Mouse (Mus musculus) midbrain, embryonic 11.5 days (tissue): ENCODE measurements around the gene Cpne5. TPM values are rescaled to one million over a fixed set of nuclear protein-coding genes. Genes with fewer than 3 reads are reported as not detected.
A peak's percentile ranks its signal among the peaks of the same experiment; 100 is the strongest.

Experiments
- ATAC-seq: fragments of 200-750 bp; cut with Nextera tagmentation; 2 replicates; pipeline ENCODE4 v1.8.0; 2017; ENCODE audit warnings: moderate TSS enrichment, moderate library complexity; ENCODE audit not compliant: low FRiP score
- DNase-seq: peaks from one replicate; pipeline ENCODE4 v3.0.0; 2015; ENCODE audit warnings: low spot score; ENCODE audit errors: missing footprints
- H3K27ac ChIP-seq: fragments of 300-500 bp; sonication (generic); 2 replicates; pipeline ENCODE4 v1.5.1; 2014; ENCODE audit warnings: low read depth, low read length
- H3K27me3 ChIP-seq: fragments of 300-500 bp; sonication (generic); 2 replicates; pipeline ENCODE4 v1.6.1; 2014; ENCODE audit warnings: mild to moderate bottlenecking, low read length, moderate library complexity, mixed read lengths; ENCODE audit not compliant: control insufficient read depth, insufficient read depth
- H3K36me3 ChIP-seq: fragments of 300-500 bp; sonication (generic); 2 replicates; pipeline ENCODE4 v1.6.1; 2014; ENCODE audit warnings: mild to moderate bottlenecking, low read length, moderate library complexity, mixed read lengths; ENCODE audit not compliant: control insufficient read depth, insufficient read depth
- H3K4me1 ChIP-seq: fragments of 300-500 bp; sonication (generic); 2 replicates; pipeline ENCODE4 v1.6.1; 2014; ENCODE audit warnings: low read length; ENCODE audit not compliant: control insufficient read depth, insufficient read depth
- H3K4me2 ChIP-seq: fragments of 300-500 bp; sonication (generic); 2 replicates; pipeline ENCODE4 v1.6.1; 2014; ENCODE audit warnings: mild to moderate bottlenecking, moderate library complexity
- H3K4me3 ChIP-seq: fragments of 300-500 bp; sonication (generic); 2 replicates; pipeline ENCODE4 v1.5.1; 2014; ENCODE audit warnings: low read depth, low read length
- H3K9ac ChIP-seq: fragments of 300-500 bp; sonication (generic); 2 replicates; pipeline ENCODE4 v1.6.1; 2014; ENCODE audit warnings: low read length
- H3K9me3 ChIP-seq: fragments of 300-500 bp; sonication (generic); 2 replicates; pipeline ENCODE4 v1.6.1; 2016; ENCODE audit warnings: low read length; ENCODE audit not compliant: control insufficient read depth
- WGBS: fragments of 180-500 bp; shearing (Covaris S2); extraction: QIAGEN DNeasy Blood & Tissue Kit; methylation state at CpG from one replicate; pipeline ENCODE4 v1.1.7; 2014; 5-methylcytosine and 5-hydroxymethylcytosine counted together
- polyA plus RNA-seq: library from polyadenylated mRNA; unstranded; fragments of >200 nt; fragmentation: Nextera tagmentation; extraction: Ambion mirVana; gene quantifications from 2 replicates; pipeline ENCODE4 v1.2.1, GENCODE M21; 2014

The Cpne5 gene
- 7.4 TPM in 2 replicates for polyA plus RNA-seq

DNA sequence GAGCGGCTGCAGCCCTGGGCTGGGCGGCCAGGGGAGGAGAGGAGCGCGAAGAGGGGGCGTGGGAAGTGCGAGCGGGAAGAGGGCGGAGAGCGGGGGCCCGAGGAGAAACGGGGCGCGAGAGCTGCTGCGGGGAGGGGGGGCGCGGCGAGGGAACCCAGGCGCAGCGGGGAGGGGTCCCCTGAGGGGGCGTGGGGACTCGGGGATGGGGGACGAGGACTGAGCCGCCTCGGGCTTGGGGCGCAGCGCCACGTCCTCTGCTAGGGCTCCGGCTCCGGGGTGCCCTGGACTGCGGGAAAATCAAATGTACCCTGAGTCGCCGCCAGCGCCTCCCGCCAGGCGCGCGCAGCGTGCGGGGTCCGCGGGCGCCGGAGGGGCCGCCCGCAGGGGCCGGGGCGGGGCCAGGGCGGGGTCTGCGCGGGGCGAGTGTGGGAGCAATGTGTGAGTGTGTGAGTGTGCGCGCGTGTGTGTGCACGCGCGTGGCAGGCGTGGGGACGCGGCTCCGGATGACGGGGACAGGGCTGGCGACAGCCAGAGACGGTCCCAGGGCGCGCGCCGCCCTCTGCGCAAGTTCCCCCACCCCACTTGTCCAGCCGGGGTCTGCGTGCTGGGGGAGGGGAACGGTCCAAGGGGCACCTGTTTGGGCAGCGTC lies at the start of gene Cpne5:
Gene Cpne5, minus strand, starts transcription at position 396 of the 649 bp plus-strand sequence.
- Histone ChIP-seq H3K9me3 (no peaks in the 10 kb centered on the region), H3K27me3 (peaks cover 14% of the 10 kb centered on the region), H3K36me3 (no peaks in the 10 kb centered on the region), H3K9ac (peak within 1 kb of the TSS; percentile 70), H3K4me1 (peaks cover 12% of the 10 kb centered on the region), H3K4me2 (peak within 1 kb of the TSS; percentile 100), H3K4me3 (peak within 1 kb of the TSS; percentile 63), H3K27ac (no peak within 1 kb of the TSS)
- peak; percentile 63 for ATAC-seq
- WGBS = 1% methylated on average over 46 of the region's 73 CpGs
- peak; percentile 92 for DNase-seq

DNA sequence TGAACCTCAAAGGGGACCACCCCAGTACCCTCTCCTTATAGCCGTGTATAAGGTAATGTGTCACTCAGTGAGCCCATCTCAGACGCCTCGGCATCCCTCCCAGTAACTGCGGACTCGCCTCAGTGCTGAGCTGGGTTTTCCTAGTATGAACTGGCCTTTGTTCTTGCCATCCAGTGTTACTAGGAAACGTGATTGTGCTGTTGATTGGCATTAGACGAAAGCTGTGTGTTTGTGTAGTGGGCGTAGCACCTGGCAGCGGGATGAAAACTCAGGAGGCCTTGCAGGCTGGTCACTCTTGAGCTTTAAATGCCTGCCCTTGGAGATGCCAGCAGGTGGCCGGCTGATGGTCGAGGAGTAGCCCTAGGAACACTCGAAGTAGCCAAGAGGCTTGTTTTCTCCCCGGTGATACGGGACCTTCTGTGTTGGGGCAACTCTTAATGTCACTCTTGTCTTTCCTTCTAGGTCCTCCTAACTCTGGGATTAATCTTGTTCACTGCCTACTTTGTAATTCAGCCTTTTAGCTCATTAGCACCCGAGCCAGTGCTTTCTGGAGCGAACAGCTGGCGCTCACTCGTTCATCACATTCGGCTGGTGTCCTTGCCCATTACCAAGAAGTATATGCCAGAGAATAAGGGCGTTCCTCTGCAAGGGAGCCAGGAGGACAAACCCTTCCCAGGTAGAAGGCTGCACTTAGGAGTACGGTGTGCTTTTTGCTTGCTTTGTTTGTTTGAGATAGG lies 44.4 kb upstream of the Cpne5 start:
- H3K4me2 ChIP-seq = no peak overlapping the region
- H3K9ac ChIP-seq = no peak overlapping the region; the same call in 1 of the 2 replicates
- H3K4me3 ChIP-seq = no peak overlapping the region
- H3K4me1 ChIP-seq = peaks cover 4% of the 10 kb centered on the region; the same call in 1 of the 2 replicates
- ATAC-seq (no peak), DNase-seq (no peak)
- H3K27me3 ChIP-seq = no peaks in the 10 kb centered on the region
- no peaks in the 10 kb centered on the region for H3K36me3 ChIP-seq
- no peak overlapping the region; the same call in 1 of the 2 replicates for H3K27ac ChIP-seq
- WGBS = 63% methylated on average over 21 of the region's 21 CpGs
- no peaks in the 10 kb centered on the region for H3K9me3 ChIP-seq

DNA sequence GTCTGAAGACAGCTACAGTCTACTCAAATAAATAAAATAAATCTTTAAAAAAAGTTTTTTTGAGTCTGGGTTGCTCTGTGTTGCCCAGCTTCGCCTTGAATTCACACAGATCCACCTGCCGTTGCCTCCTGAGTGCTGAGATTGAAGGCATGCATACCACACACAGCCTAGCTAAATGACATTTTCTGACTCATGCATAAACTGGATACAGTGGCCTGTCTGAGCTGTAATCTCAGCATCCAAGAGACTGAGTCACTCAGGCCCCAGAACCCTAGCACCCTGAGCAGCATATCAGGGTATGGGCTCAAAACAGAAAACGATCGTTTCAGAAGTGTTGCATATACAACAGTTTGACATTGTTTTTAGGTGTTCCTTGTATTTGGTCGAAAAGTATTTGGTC lies 43.6 kb upstream of the Cpne5 start:
- WGBS = 88% methylated on average over 5 of the region's 5 CpGs
- DNase-seq = no peak
- no peak overlapping the region for H3K4me3 ChIP-seq
- ATAC-seq = no peak
- no peak overlapping the region for H3K27ac ChIP-seq
- H3K36me3 ChIP-seq = no peaks in the 10 kb centered on the region
- H3K4me2 ChIP-seq = no peak overlapping the region
- H3K9me3 ChIP-seq = no peaks in the 10 kb centered on the region
- no peak overlapping the region for H3K9ac ChIP-seq
- no peaks in the 10 kb centered on the region for H3K27me3 ChIP-seq
- peaks cover 4% of the 10 kb centered on the region; the same call in 1 of the 2 replicates for H3K4me1 ChIP-seq

DNA sequence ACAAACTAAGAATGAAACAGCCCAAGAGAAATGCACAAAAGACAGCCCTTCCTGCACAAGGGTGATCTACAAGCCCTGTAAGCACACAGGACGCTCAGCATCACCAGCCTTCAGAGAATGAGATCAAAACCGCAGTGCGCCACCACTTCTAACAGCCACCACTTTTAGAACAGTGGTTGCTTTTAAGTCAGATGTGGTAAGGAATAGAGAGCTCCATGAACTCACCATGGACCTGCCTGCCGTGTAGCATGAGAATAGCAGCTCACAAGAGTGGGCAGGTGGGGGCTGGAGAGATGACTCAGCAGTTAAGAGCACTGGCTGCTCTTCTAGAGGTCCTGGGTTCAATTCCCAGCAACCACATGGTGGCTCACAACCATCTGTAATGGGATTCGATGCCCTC lies 42.5 kb upstream of the Cpne5 start:
- DNase-seq (no peak), ATAC-seq (no peak)
- Histone ChIP-seq H3K4me1 (peaks cover 4% of the 10 kb centered on the region; the same call in 1 of the 2 replicates), H3K9me3 (no peaks in the 10 kb centered on the region), H3K36me3 (no peaks in the 10 kb centered on the region), H3K9ac (no peak overlapping the region), H3K4me3 (no peak overlapping the region), H3K4me2 (no peak overlapping the region), H3K27ac (no peak overlapping the region), H3K27me3 (no peaks in the 10 kb centered on the region)
- 92% methylated on average over 5 of the region's 5 CpGs for WGBS

GRCm38 (mm10) chr17:29273889-29274288 lies 35.9 kb upstream of the Cpne5 start:
- WGBS = 88% methylated on average over 11 of the region's 11 CpGs
- DNase-seq (no peak), ATAC-seq (no peak)
- Histone ChIP-seq H3K27me3 (no peaks in the 10 kb centered on the region), H3K4me1 (peaks cover 7% of the 10 kb centered on the region), H3K36me3 (no peaks in the 10 kb centered on the region), H3K9ac (no peak overlapping the region), H3K9me3 (no peaks in the 10 kb centered on the region), H3K4me2 (no peak overlapping the region), H3K4me3 (no peak overlapping the region), H3K27ac (no peak overlapping the region)

GRCm38 (mm10) chr17:29273156-29273555 lies 35.2 kb upstream of the Cpne5 start:
- Histone ChIP-seq H3K27ac (no peak overlapping the region), H3K4me1 (peaks cover 9% of the 10 kb centered on the region), H3K4me2 (no peak overlapping the region), H3K9me3 (no peaks in the 10 kb centered on the region), H3K36me3 (no peaks in the 10 kb centered on the region), H3K9ac (no peak overlapping the region), H3K27me3 (no peaks in the 10 kb centered on the region), H3K4me3 (no peak overlapping the region)
- DNase-seq (no peak), ATAC-seq (no peak)
- 93% methylated on average over 7 of the region's 7 CpGs for WGBS

GRCm38 (mm10) chr17:29270148-29270698 lies 32.3 kb upstream of the Cpne5 start:
- H3K4me1 ChIP-seq = peaks cover 9% of the 10 kb centered on the region
- H3K4me3 ChIP-seq = no peak overlapping the region
- H3K9ac ChIP-seq = no peak overlapping the region
- no peaks in the 10 kb centered on the region for H3K36me3 ChIP-seq
- no peak for DNase-seq
- no peaks in the 10 kb centered on the region for H3K9me3 ChIP-seq
- 90% methylated on average over 9 of the region's 9 CpGs for WGBS
- no peaks in the 10 kb centered on the region for H3K27me3 ChIP-seq
- no peak for ATAC-seq
- no peak overlapping the region for H3K4me2 ChIP-seq
- no peak overlapping the region for H3K27ac ChIP-seq

DNA sequence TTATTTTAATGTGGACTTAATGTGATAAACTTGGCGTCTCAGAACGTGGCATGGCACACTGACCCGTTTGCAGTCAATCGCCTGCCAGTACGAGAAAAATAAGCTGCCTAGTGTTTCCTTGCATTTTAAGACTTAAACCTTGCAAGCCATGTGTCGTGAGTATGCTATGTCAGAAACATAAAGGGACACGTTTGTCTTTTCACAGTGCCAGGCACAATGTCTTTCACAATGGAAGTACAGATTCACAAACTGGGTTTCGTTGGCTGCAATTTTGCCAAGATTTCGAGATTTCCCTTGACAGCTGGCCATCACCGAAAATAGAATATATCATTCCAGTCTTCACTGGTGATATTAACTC lies 31.4 kb upstream of the Cpne5 start:
- Histone ChIP-seq H3K27ac (peak overlapping the region; percentile 82), H3K27me3 (no peaks in the 10 kb centered on the region), H3K9ac (peak overlapping the region; percentile 94), H3K4me2 (peak overlapping the region; percentile 80), H3K4me1 (peaks cover 13% of the 10 kb centered on the region), H3K4me3 (peak overlapping the region; percentile 87), H3K36me3 (no peaks in the 10 kb centered on the region), H3K9me3 (no peaks in the 10 kb centered on the region)
- WGBS = 25% methylated on average over 10 of the region's 10 CpGs
- DNase-seq = no peak
- no peak for ATAC-seq
